Mouse (Mus musculus) cortical plate, adult 2 months (tissue): ENCODE data around the gene Fbln2.

Source experiments
- CTCF ChIP-seq: fragments of 200-500 bp; IDR thresholded peaks from 2 replicates; pipeline ENCODE4 v1.5.1; 2011; ENCODE audit warnings: mild to moderate bottlenecking, control low read depth, low read length; ENCODE audit not compliant: insufficient read depth; ENCODE audit errors: extremely low read depth
- POLR2A ChIP-seq: fragments of 200-500 bp; IDR thresholded peaks from 2 replicates; pipeline ENCODE4 v1.6.1; 2011; ENCODE audit warnings: mild to moderate bottlenecking, low read length, control low read depth; ENCODE audit not compliant: insufficient read depth; ENCODE audit errors: extremely low read depth

DNA sequence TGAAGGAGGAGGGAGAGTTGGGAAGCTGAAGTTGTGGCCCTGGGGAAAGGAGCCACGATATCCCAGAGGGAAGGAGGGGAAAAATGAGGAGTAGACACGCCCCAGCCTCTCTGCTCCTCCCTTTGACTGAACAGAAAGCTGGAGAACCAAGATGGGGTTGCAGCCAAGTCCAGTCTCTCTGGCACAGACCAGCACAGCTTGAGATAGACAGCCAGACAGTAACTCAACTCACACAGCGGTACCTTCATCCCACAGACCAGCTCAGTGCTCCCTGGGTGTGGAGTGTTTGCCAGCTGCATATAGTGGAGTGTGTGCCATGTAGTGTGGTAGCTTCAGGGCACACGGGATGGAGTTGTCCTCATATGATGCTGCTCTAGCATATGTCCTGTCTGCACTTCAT lies 16.7 kb downstream of the Fbln2 start:
- TF ChIP-seq CTCF (no peak), POLR2A (no peak)
